In genomic region chr13:32234019-32234418, GRCm38 (mm10) we compare ENCODE assay signal across 13 mouse cellular contexts.
A peak's percentile ranks its signal among the peaks of the same experiment; 100 is the strongest.
DNase-seq lines count a peak whose midpoint lies in the region; ATAC-seq and TF ChIP-seq lines count a peak whose summit lies in the region.
"Had no signal": no experiment of that assay in that cellular context is flagged by ENCODE, and none has a peak within 500 bp of the region (broad histone marks: within the 10 kb centered on the region; RNA-seq: fewer than 3 reads in every experiment).

No protein-coding gene starts in this region.

- TF ChIP-seq POLR2A in MEL (IDR thresholded peaks at IDR 0.05; ENCODE audit: control insufficient read depth in 1 of 2, insufficient read depth in 1 of 2, low read depth in 1 of 2, low read length in 2 of 2, poor library complexity in 1 of 2): no peak
- no peak for TF ChIP-seq POLR2A in cerebellum, adult 2 months (IDR thresholded peaks at IDR 0.05; ENCODE audit: borderline replicate concordance, insufficient read depth, low read length)

- peak overlapping the region; percentile 56 for H3K9ac ChIP-seq in MEL (ENCODE audit: control insufficient read depth, low read depth, low read length, poor library complexity, severe bottlenecking)
- peak overlapping the region; percentile 48 for H3K9ac ChIP-seq in heart, embryonic 14.5 days (ENCODE audit: low read length)
- no peak overlapping the region; the same call in 1 of the 2 replicates for H3K9ac ChIP-seq in liver, embryonic 14.5 days (replicated peaks)

- 8% methylated on average over 9 of the region's 9 CpGs for WGBS in heart, embryonic 14.5 days
- 14% methylated on average over 9 of the region's 9 CpGs for WGBS in liver, embryonic 14.5 days (ENCODE audit: insufficient replicate concordance)
- WGBS in cerebellum, adult 2 months: 36% methylated on average over 9 of the region's 9 CpGs
- 84% methylated on average over 9 of the region's 9 CpGs for WGBS in embryonic facial prominence, embryonic 10.5 days

- H3K27ac ChIP-seq in MEL (ENCODE audit: control insufficient read depth, low read depth, low read length): peak overlapping the region; percentile 53
- peak overlapping the region; percentile 22 to 65; a peak in 3 of 4 replicates for H3K27ac ChIP-seq in heart, embryonic 14.5 days (replicated peaks in 1 of 2; ENCODE audit: control insufficient read depth in 1 of 2, insufficient read depth in 1 of 2, low read depth in 2 of 2, low read length in 2 of 2)
- peak overlapping the region; percentile 47 for H3K27ac ChIP-seq in liver, embryonic 14.5 days
- no peak overlapping the region for H3K27ac ChIP-seq in cerebellum, adult 2 months (ENCODE audit: insufficient read depth, low read length)
- no peak overlapping the region for H3K27ac ChIP-seq in embryonic facial prominence, embryonic 10.5 days (replicated peaks)
- H3K27ac ChIP-seq: limb, embryonic 10.5 days had no signal

- H3K36me3 ChIP-seq in MEL (ENCODE audit: control insufficient read depth in 1 of 2, insufficient read depth in 2 of 2, low read length in 2 of 2): peaks cover 0 to 24% of the 10 kb centered on the region in 2 experiments; a peak in 2 of 4 replicates
- H3K36me3 ChIP-seq in heart, embryonic 14.5 days (ENCODE audit: control insufficient read depth, insufficient read depth, low read length): no peaks in the 10 kb centered on the region
- H3K36me3 ChIP-seq in liver, embryonic 14.5 days (replicated peaks; ENCODE audit: control insufficient read depth, insufficient read depth, low read depth): no peaks in the 10 kb centered on the region
- H3K36me3 ChIP-seq in embryonic facial prominence, embryonic 10.5 days (replicated peaks): no peaks in the 10 kb centered on the region
- H3K36me3 ChIP-seq: G1E; limb, embryonic 10.5 days had no signal

- peak; percentile 79 to 88 for TF ChIP-seq EP300 in MEL (IDR thresholded peaks at IDR 0.05; ENCODE audit: low read depth in 1 of 2, low read length in 2 of 2)
- TF ChIP-seq EP300 in liver, embryonic 14.5 days (IDR thresholded peaks at IDR 0.05; ENCODE audit: low read depth): peak; percentile 83

- no peaks in the 10 kb centered on the region for H3K9me3 ChIP-seq in MEL (replicated peaks; ENCODE audit: insufficient read depth, low read length)
- no peaks in the 10 kb centered on the region for H3K9me3 ChIP-seq in heart, embryonic 14.5 days (ENCODE audit: control insufficient read depth, low read length)
- no peaks in the 10 kb centered on the region for H3K9me3 ChIP-seq in liver, embryonic 14.5 days (ENCODE audit: control insufficient read depth, low read length)
- H3K9me3 ChIP-seq in embryonic facial prominence, embryonic 10.5 days: no peaks in the 10 kb centered on the region
- H3K9me3 ChIP-seq: G1E; limb, embryonic 10.5 days had no signal

- DNase-seq in MEL (ENCODE audit: low read depth, low spot score): peak; percentile 89
- peak; percentile 59 for DNase-seq in c-Kit-positive CD71-positive TER-119-negative erythroid progenitor cells, embryonic 14.5 days (ENCODE audit: low read depth)
- peak; percentile 63 to 73 (median 68) for DNase-seq in liver, embryonic 14.5 days (ENCODE audit: low read depth in 3 of 3, low spot score in 3 of 3)
- DNase-seq in cerebellum, adult 2 months: no peak
- no peak for DNase-seq in embryonic facial prominence, embryonic 10.5 days (ENCODE audit: low spot score)
- no peak for DNase-seq in lung, postnatal 14 days
- DNase-seq: adrenal gland, postnatal 10 days; cerebellum, adult 9-11 months; gastrocnemius, postnatal 10 days had no signal

- H3K27me3 ChIP-seq in MEL (ENCODE audit: control insufficient read depth in 1 of 2, insufficient read depth in 2 of 2, low read length in 2 of 2): no peaks in the 10 kb centered on the region
- no peaks in the 10 kb centered on the region for H3K27me3 ChIP-seq in heart, embryonic 14.5 days (ENCODE audit: control insufficient read depth, insufficient read depth, low read length)
- no peaks in the 10 kb centered on the region for H3K27me3 ChIP-seq in liver, embryonic 14.5 days (ENCODE audit: control insufficient read depth, insufficient read depth, low read length)
- no peaks in the 10 kb centered on the region for H3K27me3 ChIP-seq in cerebellum, adult 2 months (ENCODE audit: control insufficient read depth, insufficient read depth, low read length)
- no peaks in the 10 kb centered on the region for H3K27me3 ChIP-seq in embryonic facial prominence, embryonic 10.5 days (replicated peaks; ENCODE audit: low read depth, poor library complexity, severe bottlenecking)

- peak; percentile 79 for ATAC-seq in heart, embryonic 14.5 days (ENCODE audit: insufficient number of reproducible peaks, insufficient read depth, low FRiP score, low read depth)
- peak; percentile 93 for ATAC-seq in liver, embryonic 14.5 days (ENCODE audit: insufficient read depth)

- no peaks in the 10 kb centered on the region for H3K79me2 ChIP-seq in MEL (ENCODE audit: control insufficient read depth, insufficient read depth, low read length, poor library complexity)

- H3K4me3 ChIP-seq in MEL (ENCODE audit: control insufficient read depth in 1 of 2, insufficient read depth in 1 of 2, low read depth in 2 of 2, low read length in 2 of 2): peak overlapping the region; percentile 37 to 60
- H3K4me3 ChIP-seq in heart, embryonic 14.5 days (ENCODE audit: control insufficient read depth in 1 of 2, insufficient read depth in 1 of 2, low read depth in 1 of 2, low read length in 2 of 2): peak overlapping the region; percentile 16 to 29; a peak in 3 of 4 replicates
- peak overlapping the region; percentile 20 to 24; a peak in 1 of 4 replicates for H3K4me3 ChIP-seq in liver, embryonic 14.5 days (ENCODE audit: insufficient read depth in 1 of 2, low read depth in 2 of 2, low read length in 2 of 2)
- H3K4me3 ChIP-seq in cerebellum, adult 2 months (replicated peaks; ENCODE audit: insufficient read depth, low read depth, low read length): no peak overlapping the region
- no peak overlapping the region for H3K4me3 ChIP-seq in embryonic facial prominence, embryonic 10.5 days
- H3K4me3 ChIP-seq: limb, embryonic 10.5 days had no signal

- no peak for TF ChIP-seq RAD21 in MEL (IDR thresholded peaks at IDR 0.05; ENCODE audit: low read depth, low read length)

- peak overlapping the region; percentile 56 for H3K4me2 ChIP-seq in heart, embryonic 14.5 days (ENCODE audit: low read length)
- peak overlapping the region; percentile 59 for H3K4me2 ChIP-seq in liver, embryonic 14.5 days (ENCODE audit: low read depth)
- H3K4me2 ChIP-seq: midbrain, embryonic 11.5 days had no signal

- peaks cover 18 to 19% of the 10 kb centered on the region in 2 experiments for H3K4me1 ChIP-seq in MEL (ENCODE audit: control insufficient read depth in 1 of 2, insufficient read depth in 2 of 2, low read length in 2 of 2)
- H3K4me1 ChIP-seq in heart, embryonic 14.5 days (ENCODE audit: control insufficient read depth in 2 of 2, insufficient read depth in 2 of 2, low read length in 2 of 2): peaks cover 5 to 10% of the 10 kb centered on the region in 2 experiments
- H3K4me1 ChIP-seq in liver, embryonic 14.5 days (replicated peaks; ENCODE audit: control insufficient read depth in 2 of 2, insufficient read depth in 2 of 2, low read length in 1 of 2): peaks cover 15 to 22% of the 10 kb centered on the region in 2 experiments
- H3K4me1 ChIP-seq in cerebellum, adult 2 months (ENCODE audit: control insufficient read depth, insufficient read depth, low read length): peaks cover 3% of the 10 kb centered on the region; the same call in 1 of the 2 replicates
- peaks cover 5% of the 10 kb centered on the region for H3K4me1 ChIP-seq in embryonic facial prominence, embryonic 10.5 days

- TF ChIP-seq CTCF in MEL (IDR thresholded peaks at IDR 0.05 in 2 of 3, conservative IDR thresholded peaks at IDR 0.05 in 1 of 3; ENCODE audit: control insufficient read depth in 1 of 3, insufficient read depth in 1 of 3, low read depth in 2 of 3, low read length in 3 of 3, poor library complexity in 1 of 3, severe bottlenecking in 1 of 3): no peak
- TF ChIP-seq CTCF in liver, embryonic 14.5 days (IDR thresholded peaks at IDR 0.05; ENCODE audit: low read depth): no peak
- TF ChIP-seq CTCF in cerebellum, adult 2 months (IDR thresholded peaks at IDR 0.05; ENCODE audit: borderline replicate concordance, insufficient read depth, low read depth, low read length): no peak

TF ChIP-seq in MEL, 35 proteins besides CTCF, POLR2A, EP300 and RAD21:
- TF ChIP-seq TBP (IDR thresholded peaks at IDR 0.05; ENCODE audit: low read depth, low read length) (peak; percentile 88), MYC (IDR thresholded peaks at IDR 0.05; ENCODE audit: low read depth, low read length) (peak; percentile 89), TAL1 (IDR thresholded peaks at IDR 0.05; ENCODE audit: low read length) (peak; percentile 93), HCFC1 (IDR thresholded peaks at IDR 0.05; ENCODE audit: low read depth, low read length) (no peak), GATA1 (IDR thresholded peaks at IDR 0.05; ENCODE audit: low read depth, low read length) (peak; percentile 89), TCF12 (IDR thresholded peaks at IDR 0.05; ENCODE audit: low read depth, low read length) (peak; percentile 92), MAX (IDR thresholded peaks at IDR 0.05; ENCODE audit: low read length) (peak; percentile 93), RCOR1 (IDR thresholded peaks at IDR 0.05; ENCODE audit: low read depth, low read length) (no peak), MEF2A (IDR thresholded peaks at IDR 0.05; ENCODE audit: extremely low read depth, insufficient replicate concordance, low read depth, low read length, poor library complexity, severe bottlenecking) (no peak), UBTF (IDR thresholded peaks at IDR 0.05; ENCODE audit: borderline replicate concordance, insufficient read depth, low read depth, low read length) (0 out of 2 replicates have a peak, but pooled peaks have one; percentile 50), ZKSCAN1 (IDR thresholded peaks at IDR 0.05; ENCODE audit: low read depth, low read length) (no peak), SIN3A (IDR thresholded peaks at IDR 0.05; ENCODE audit: low read length) (peak; percentile 88), MXI1 (IDR thresholded peaks at IDR 0.05; ENCODE audit: low read depth, low read length) (peak; percentile 96), POLR2AphosphoS5 (IDR thresholded peaks at IDR 0.05; ENCODE audit: borderline replicate concordance, low read depth, low read length) (no peak), NRF1 (IDR thresholded peaks at IDR 0.05; ENCODE audit: insufficient read depth, low read depth, low read length, poor library complexity, severe bottlenecking) (no peak), ETS1 (IDR thresholded peaks at IDR 0.05; ENCODE audit: low read depth, low read length) (peak; percentile 96)

Comparison
In these comparisons a context has a peak if more than half of its experiments do, and no peak if none do; other contexts are left out.
1. DNase-seq: peak in MEL (single experiment), c-Kit-positive CD71-positive TER-119-negative erythroid progenitor cells, embryonic 14.5 days (single experiment) and liver, embryonic 14.5 days (3 of 3); none in cerebellum, adult 2 months (0 of 2), embryonic facial prominence, embryonic 10.5 days (single experiment) and lung, postnatal 14 days (single experiment).
2. H3K27ac ChIP-seq: peak in MEL (single experiment), heart, embryonic 14.5 days (2 of 2) and liver, embryonic 14.5 days (single experiment); none in cerebellum, adult 2 months (single experiment) and embryonic facial prominence, embryonic 10.5 days (single experiment).
3. H3K4me3 ChIP-seq: peak in MEL (2 of 2), heart, embryonic 14.5 days (2 of 2) and liver, embryonic 14.5 days (2 of 2); none in cerebellum, adult 2 months (single experiment) and embryonic facial prominence, embryonic 10.5 days (single experiment).